Mouse (Mus musculus) left cerebral cortex, adult 2 months (tissue): Measurements from ENCODE around the gene Map2k7. TPM values are rescaled to one million over a fixed set of nuclear protein-coding genes. Genes with fewer than 3 reads are reported as not detected.

Source experiments
- DNase-seq, 2 experiments: peaks; one replicate each; pipeline ENCODE4 v3.0.0; 2021 to 2022; ENCODE audit warnings: low spot score in 2 of 2, mixed read lengths in 1 of 2; ENCODE audit errors: extremely low spot score in 1 of 2
- H3K27ac ChIP-seq: fragments of 200-600 bp; 2 replicates; pipeline ENCODE4 v1.8.1; 2022
- H3K4me3 ChIP-seq: fragments of 200-600 bp; 2 replicates; pipeline ENCODE4 v1.8.1; 2022
- CTCF ChIP-seq: fragments of 200-600 bp; IDR thresholded peaks from 2 replicates; pipeline ENCODE4 v1.8.1; 2022; ENCODE audit warnings: antibody characterized with exemption, mild to moderate bottlenecking, moderate library complexity
- intact Hi-C: fragments of 180-260 bp; cut with DNase I; formaldehyde crosslinking; loops from one replicate; pipeline ENCODE4 v1.15.1; 2025
- total RNA-seq, 2 experiments: library from RNA; stranded (reverse); gene quantifications; 2 replicates each; pipeline ENCODE4 v1.2.3; 2021

Gene Map2k7
- total RNA-seq, 2 experiments from 2014 or later: 98.1 to 99.1 TPM

DNA sequence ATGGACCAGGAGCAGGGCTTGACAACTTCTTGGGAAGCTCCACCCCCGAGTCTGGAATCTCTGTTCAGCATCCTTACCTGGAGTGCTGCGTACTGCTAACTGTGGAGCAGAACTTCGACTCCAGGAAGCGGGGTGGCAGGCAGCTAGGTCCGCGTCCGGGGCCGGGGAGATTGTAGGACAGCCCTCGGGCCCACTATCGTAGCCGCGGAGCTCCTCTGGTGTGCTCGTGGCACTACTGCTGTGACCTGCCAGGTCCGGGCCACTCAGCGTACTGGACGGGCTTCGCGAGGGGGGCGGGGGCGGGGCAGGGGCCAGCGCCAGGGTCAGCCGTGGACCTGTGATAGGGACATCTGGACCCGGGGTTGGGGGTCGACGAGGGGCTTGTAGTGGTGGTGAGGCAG lies 25.7 kb upstream of the Map2k7 start:
- peak overlapping the region; percentile 32 for H3K4me3 ChIP-seq
- TF ChIP-seq CTCF: no peak
- DNase-seq: no peak
- no peak overlapping the region for H3K27ac ChIP-seq
- intact Hi-C loops: no loop called here

DNA sequence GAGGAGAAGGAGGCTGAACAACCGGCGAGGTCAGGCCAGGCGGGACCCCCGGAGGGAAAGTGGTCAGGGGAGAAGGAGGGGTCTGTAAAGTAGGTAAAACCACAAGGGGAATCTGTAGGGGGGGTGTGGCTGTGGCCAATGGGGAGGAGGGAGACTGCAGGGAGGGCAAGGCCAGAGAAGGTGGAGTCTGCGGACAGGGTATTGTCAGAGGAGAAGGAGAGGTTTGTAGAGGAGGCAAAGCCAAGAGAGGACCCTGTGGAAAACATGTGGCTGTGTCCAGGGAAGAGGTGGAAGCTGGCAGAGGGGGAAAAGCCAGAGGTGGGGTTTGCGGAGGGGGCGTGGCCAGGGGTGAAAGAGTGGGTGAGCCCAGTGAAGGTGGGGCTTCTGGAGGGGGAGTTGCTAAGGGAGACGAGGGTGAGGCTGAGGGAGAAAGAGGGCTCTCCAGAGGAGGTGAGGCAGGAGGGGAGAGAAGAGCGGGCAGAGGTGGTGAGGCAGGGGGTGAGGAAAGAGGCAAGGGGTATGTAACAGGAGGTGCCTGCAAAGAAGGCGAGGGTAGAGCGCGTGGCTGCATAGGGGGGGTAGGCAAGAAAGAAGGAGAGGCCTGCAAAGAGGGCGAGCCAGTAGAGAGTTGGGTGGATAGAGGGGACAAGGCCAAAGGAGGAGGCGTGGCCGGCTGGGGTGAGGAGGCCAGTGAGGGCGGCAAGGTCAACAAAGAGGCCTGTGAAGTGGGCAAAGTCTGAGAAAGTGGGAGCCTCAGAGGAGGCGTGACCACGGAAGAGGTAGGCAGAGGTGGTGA lies 25.1 kb upstream of the Map2k7 start:
- intact Hi-C loops: loop anchor here (2.0 kb wide), 1 partner anchor 35 kb away; the partner anchor contains the start of gene Tgfbr3l
- peak overlapping the region; percentile 32 for H3K4me3 ChIP-seq
- no peak for DNase-seq
- no peak for TF ChIP-seq CTCF
- H3K27ac ChIP-seq: no peak overlapping the region

DNA sequence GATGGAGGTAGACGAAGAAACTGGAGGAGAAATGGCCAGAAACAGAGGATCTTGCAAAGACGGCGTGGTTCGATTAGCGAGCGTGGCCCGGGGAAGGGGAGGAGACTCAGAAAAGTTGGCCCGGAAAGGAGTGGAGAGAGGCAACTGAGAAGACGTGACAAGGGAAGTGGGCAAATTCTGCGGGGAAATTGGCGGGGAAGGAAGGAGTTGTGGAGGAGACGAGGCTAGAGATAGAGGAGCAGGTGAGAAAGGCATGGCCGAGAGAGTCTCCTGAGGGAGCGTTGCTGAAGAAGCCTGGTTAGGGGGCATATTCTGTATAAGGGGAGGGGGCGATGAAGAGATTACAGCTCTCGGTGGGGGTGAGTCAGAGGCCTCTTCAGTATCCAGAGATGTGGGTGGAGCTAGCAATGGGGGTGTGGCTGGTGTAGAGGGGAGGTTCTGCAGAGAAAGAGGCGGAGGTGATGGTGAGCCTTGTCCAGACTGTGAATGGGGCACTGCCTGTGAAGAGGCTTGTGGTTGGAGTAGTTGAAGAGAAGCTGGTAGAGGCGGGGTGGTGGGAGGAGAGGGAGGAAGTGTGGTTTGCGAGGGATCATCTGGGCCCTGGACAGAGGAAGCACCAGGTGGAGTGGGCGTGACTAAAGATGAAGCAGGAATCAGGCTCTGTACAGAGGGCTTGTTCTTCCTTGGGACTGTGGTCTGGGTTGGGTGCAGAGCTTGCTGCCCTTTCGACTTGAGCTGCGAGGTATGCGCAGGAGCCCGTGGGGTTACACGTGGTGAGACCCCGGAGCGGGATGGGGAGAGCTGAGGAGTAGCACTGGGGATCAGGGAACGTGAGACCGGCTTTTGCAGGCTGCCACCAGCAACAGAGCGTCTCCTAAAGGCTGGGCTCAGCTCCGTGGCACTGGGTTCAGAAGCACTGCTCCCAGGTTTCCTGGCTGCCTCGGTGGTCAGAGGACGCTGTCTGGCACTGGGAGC lies 24.2 kb upstream of the Map2k7 start:
- no peak for TF ChIP-seq CTCF
- intact Hi-C loops: loop anchor here (2.0 kb wide), 1 partner anchor 35 kb away; the partner anchor contains the start of gene Tgfbr3l
- DNase-seq: no peak
- 0 out of 2 replicates have a peak overlapping the region, but pooled peaks have one; percentile 4 for H3K4me3 ChIP-seq
- no peak overlapping the region for H3K27ac ChIP-seq

DNA sequence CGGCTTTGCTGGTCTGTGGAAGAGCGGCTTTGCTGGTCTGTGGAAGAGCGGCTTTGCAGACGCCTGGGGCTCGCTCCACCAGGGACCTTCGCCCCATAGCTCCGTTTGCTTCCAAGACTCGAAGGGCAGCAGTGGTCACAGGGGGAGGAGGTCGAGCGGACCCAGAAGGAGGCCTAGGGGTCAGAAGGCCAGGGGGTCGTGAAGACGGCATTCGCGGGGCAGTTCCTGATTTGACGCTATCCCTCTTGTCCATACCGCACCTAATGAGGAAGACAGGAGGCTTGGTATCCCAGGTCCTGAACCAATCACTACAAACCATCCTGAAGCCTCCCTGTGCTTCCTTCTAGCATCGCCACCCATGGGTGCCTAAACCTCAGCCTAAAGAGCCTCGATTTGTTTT lies 22.2 kb upstream of the Map2k7 start:
- H3K4me3 ChIP-seq: peak overlapping the region; percentile 79
- DNase-seq: no peak
- peak overlapping the region; percentile 87 for H3K27ac ChIP-seq
- intact Hi-C loops: no loop called here
- no peak for TF ChIP-seq CTCF

DNA sequence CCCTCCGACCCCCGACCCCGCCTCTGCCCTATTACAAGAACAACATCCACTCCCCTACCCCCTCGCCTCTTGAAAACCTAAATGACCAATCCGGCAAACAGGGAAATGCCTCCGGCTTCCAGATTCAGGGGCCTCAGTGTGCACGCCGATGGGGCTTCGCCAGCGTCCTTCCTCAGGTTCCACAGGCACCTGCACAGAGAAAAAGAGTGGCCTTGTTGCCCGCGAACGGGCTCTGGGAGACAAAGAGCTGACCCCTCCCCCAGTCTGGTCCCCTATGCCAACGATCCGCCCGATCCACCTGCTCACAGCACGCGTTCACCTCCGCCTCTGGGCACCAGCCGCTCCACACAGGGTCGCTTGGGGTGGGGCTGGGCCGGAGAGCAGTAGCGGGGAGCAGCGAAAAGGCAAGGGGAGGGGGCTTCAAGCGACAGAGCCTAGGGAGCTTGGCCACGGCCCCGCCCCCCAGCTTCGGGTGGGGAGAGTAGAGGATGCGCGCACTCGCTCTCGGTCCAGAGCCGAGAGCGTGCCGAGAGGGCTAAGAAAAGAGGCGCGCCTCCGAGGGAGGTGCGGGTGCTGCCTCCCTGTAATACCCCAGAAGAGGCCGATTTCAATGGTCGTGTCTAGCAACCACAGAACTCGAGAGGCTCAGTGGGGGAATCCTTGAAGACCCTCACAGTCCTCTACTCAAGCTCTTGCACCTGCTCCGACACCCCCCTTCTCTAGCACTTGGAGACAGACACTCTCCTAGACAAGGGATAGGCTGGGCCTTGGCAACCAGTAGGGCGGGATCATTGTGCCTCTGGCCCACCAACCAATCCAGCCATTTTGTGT lies 21.5 kb upstream of the Map2k7 start, which contains the start of gene Prr36:
Gene Prr36 (minus strand): TSS at position 669 of the 831 bp plus-strand sequence.
- Histone ChIP-seq H3K4me3 (peak within 1 kb of the TSS; percentile 79), H3K27ac (peak within 1 kb of the TSS; percentile 87)
- DNase-seq: peak; percentile 53 to 57
- intact Hi-C loops: no loop called here
- TF ChIP-seq CTCF: no peak

DNA sequence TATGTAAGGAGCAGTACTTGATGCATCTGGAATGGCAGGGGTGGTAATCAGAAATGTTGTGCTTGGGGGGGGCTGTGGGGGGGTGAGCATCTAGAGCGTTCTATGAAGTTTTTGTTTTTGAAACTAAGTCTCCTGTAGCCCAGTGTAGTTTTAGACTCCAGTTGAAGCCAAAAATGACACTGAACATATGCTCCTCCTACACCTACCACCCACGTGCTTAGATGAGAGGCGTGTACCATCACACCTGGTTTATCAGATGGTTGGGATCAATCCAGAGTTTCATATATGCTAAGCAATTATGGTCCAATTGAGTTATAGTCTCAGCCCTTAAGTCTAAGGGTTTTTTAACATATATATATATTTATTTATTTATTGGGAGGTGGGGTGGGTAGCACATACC lies 18.9 kb upstream of the Map2k7 start:
- no peak for TF ChIP-seq CTCF
- Histone ChIP-seq H3K4me3 (no peak overlapping the region), H3K27ac (no peak overlapping the region)
- no peak for DNase-seq
- intact Hi-C loops: no loop called here

DNA sequence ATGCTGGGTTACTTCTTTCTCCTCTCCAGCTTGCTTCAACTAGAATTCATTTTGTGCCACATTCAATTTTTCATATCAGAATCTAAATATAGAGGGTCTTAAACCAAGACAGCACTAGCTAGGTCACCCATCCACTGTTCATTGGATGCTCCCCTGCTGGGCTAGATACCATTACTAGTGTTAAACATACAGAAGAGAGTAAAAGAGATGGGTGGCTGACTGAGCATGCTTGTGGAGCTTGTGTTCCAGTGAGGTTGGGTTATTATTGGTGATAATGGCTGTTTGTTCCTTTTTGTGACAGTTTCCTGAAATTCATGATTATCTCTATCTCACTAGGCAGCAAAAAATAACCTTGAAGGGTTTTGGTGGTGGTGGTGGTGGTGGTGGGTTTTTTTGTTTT lies 16.5 kb upstream of the Map2k7 start:
- TF ChIP-seq CTCF: no peak
- intact Hi-C loops: no loop called here
- Histone ChIP-seq H3K4me3 (no peak overlapping the region), H3K27ac (no peak overlapping the region)
- no peak for DNase-seq

DNA sequence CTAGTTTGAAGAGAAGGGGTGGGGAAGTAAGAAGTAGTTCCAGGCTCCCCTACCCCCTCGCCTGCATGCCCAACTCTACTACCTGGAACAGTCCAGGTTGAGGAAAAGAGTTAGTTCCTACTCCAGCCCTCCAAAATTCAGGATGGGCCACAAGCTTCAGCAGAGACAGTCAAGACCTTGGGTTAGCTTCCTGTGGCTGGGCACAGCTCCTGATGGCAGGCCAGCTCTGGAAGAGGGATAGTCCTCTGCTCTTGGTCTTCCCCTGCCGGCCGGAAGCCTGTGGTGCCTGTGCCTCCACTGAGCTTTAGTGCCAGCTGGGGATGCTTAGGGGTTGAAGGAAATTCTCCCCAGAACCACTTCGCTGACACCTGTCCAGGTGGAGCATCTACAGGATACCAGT lies 12.2 kb upstream of the Map2k7 start:
- Histone ChIP-seq H3K4me3 (no peak overlapping the region), H3K27ac (no peak overlapping the region)
- intact Hi-C loops: no loop called here
- TF ChIP-seq CTCF: no peak
- DNase-seq: no peak

DNA sequence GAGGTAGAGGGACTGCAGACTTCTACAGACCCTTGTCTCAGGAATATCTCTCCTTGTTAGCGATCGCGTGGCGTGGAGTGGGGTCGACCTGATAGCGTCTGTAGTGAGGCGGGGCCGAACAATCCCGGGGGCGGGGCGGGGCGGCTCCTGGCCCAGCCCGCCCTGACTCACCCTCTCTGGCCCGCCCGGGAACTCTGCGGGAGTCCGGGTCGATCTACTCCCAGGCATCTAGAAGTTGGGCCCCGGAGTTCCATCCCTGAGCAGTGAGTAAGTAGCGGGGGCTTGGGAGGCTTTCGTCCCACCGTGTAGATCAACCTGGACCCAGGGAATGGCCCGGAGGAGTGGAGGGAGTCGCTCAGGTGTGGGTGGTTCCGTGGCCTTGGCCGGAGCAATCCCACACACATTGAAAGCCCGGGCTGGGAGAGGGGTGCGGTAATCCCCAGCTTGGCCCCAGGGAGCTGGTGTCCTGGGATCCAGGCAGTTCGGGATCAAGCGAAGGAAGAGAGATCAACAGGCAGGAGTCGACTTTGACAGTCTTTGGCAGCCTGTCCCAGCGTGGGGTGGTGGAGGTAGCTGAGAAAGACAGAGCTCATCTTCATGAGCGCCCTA lies 11.7 kb upstream of the Map2k7 start, which contains the start of gene Lrrc8e:
Gene Lrrc8e (plus strand): TSS at position 89 of the 609 bp plus-strand sequence.
- intact Hi-C loops: no loop called here
- H3K4me3 ChIP-seq: no peak within 1 kb of the TSS
- no peak for DNase-seq
- no peak for TF ChIP-seq CTCF
- no peak within 1 kb of the TSS for H3K27ac ChIP-seq

DNA sequence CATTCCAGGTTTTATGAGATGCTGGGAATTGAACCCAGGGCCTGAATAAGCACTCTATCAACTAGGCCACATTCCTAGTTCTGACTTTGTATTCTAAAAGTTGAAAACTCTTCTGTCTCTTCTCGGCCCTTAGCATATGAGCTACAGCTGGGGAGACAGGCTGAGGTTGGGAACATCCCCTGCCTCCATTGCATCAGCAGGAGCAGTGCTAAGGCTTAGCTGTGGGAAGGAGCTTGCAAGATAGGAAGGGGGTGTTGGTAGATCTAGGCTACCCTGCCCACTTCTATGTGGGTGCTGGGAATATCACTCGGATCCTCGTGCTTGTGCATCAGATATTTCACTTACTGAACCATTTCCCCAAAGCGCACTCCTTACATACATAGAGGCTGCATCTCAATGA lies 10.6 kb upstream of the Map2k7 start:
- TF ChIP-seq CTCF: no peak
- intact Hi-C loops: no loop called here
- DNase-seq: no peak
- H3K4me3 ChIP-seq: no peak overlapping the region
- no peak overlapping the region for H3K27ac ChIP-seq

DNA sequence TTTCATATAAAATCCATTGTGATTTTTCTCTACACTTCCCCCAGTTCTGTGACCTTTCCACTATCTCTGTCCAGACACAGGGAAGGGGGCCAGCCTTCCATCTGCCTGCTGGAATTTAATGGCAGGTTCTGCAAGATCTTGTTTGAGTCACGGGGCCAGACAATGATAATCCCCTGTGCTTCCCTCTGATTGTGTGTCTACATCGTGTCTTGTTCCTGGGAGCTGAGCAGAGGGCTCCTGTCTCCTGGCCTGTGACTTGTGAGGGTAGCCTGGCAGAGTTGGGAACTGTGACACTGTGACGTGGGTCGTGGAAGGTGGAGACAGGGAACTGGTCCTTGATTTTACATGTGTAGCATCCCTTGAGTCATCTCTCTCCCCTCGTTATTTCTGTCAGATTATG lies 8.8 kb upstream of the Map2k7 start:
- Histone ChIP-seq H3K27ac (no peak overlapping the region), H3K4me3 (no peak overlapping the region)
- intact Hi-C loops: no loop called here
- DNase-seq: no peak
- TF ChIP-seq CTCF: no peak
